Mouse (Mus musculus): ENCODE measurements at regions not wholly inside any gene's neighbourhood (a gene's known extent, or its start where the extent isn't known, plus 50 kb on each side); places are given as distances from the start of the nearest gene placed in this dataset.
"Not testable (repeated sequence)": the region's sequence is repeated elsewhere in the genome, so short reads cannot be mapped to it uniquely, and the experiment has no call there.

- in situ Hi-C loops (cut with MboI; ENCODE audit: low sequenced_read_pairs), result loop anchor here (10.0 kb wide), 1 partner anchor 222 kb away; no protein-coding TSS in a partner anchor
Measured at GRCm38 (mm10) chr17:83972470-83972869, 124.7 kb upstream of the Haao start.

GRCm38 (mm10) chr17:83972026-83972425 is 124.3 kb upstream of the Haao start:
- in situ Hi-C loops (cut with MboI; ENCODE audit: low sequenced_read_pairs), result loop anchor here (10.0 kb wide), 1 partner anchor 223 kb away; no protein-coding TSS in a partner anchor

DNA sequence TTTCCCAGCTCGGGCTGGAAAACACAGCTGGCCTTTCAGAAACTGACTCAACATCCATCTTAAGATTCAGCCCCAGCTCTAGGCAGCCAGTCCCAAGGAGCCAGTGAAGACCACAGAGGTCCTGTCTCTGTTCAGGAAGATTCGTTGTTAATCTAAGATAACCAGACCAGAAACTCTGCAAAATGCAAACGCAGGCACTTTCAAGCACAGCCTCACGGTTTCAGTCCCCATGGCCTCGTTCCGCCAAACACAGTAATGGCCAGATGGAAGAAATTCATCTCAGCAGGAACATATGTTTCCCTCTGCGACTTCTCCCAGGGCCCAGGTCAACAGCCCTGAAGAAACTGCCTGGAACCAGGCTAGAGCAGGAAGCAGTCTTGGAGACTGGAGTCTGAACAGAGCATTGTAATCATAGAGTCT is 121.7 kb upstream of the Haao start:
- in situ Hi-C loops (cut with MboI; ENCODE audit: low sequenced_read_pairs), result no loop called here

DNA sequence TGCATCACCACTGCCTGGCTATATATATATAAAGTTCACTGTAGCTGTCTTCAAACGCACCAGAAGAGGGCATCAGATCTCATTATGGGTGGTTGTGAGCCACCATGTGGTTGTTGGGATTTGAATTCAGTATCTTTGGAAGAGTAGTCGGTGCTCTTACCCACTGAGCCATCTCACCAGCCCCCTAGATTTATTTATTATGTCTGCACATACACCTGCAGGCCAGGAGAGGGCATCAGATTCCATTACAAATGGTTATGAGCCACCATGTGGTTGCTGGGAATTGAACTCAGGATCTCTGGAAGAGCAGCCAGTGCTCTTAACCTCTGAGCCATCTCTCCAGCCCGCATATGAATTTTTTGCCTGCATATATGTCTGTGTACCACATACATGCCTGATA is 120.4 kb upstream of the Haao start:
- in situ Hi-C loops (cut with MboI; ENCODE audit: low sequenced_read_pairs), result not testable (repeated sequence)

DNA sequence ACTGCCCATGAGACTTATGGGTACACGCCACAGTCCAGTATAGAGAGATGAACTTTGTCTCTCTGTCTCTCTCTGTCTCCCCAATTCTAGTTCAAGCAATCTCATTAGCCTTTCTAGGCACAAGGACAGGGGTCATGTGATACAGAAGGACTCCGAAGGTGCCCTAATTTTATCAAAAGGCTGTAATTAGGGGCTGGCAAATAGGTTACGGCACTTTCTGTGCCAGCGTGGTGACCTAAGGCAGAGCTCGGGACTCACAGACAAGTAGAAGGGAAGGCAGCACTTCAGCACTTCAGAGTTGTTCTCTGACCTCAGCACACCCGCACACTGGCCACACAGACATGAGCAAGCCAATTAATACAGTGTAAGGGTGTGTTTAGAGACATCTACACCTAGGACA is 119.2 kb upstream of the Haao start:
- in situ Hi-C loops (cut with MboI; ENCODE audit: low sequenced_read_pairs), result no loop called here

- in situ Hi-C loops (cut with MboI; ENCODE audit: low sequenced_read_pairs), result no loop called here
Measured at GRCm38 (mm10) chr17:83964454-83965211, 116.9 kb upstream of the Haao start.

- in situ Hi-C loops (cut with MboI; ENCODE audit: low sequenced_read_pairs), result no loop called here
Measured at GRCm38 (mm10) chr17:83963561-83963960, 115.8 kb upstream of the Haao start.

DNA sequence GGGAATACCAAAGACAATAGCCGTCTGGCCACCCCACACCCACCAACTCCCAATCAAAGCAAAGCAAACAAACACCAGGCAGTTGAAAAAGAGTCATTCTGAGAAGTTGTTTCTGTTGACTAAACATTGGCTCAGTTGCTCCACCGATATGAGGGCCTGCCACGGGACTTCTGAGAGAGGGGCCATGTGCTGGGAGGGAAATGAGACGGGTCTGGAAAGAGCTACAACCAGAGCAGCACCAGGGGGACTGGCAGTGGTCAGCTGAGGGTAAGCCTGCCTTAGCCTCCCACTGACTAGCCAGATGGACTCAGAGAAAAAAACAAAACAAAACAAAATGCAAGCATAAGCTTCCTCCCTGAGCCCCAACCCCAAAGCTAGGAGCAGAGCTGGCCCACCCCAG is 115.1 kb upstream of the Haao start:
- in situ Hi-C loops (cut with MboI; ENCODE audit: low sequenced_read_pairs), result no loop called here

GRCm38 (mm10) chr17:83962126-83962525 is 114.4 kb upstream of the Haao start:
- in situ Hi-C loops (cut with MboI; ENCODE audit: low sequenced_read_pairs), result no loop called here

DNA sequence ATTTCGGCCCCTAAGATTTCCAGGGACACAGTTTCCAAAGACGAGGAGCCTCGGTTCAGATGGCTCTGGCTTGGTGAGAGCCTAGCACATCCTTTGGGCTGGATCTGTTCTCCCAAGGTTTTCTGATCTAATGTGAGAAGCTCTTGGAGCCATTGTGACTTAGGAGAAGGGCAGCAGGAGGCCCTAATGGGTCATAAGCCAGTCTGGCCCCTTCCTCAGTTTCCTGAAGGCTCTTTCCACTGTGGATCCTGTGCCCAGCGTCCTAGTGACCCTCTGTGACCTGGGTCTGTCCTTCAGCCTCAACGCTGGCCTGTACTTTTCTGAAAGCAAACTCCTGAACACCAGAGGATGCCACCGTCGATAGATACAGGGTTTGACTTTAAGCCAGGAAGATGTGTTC is 113.1 kb upstream of the Haao start:
- in situ Hi-C loops (cut with MboI; ENCODE audit: low sequenced_read_pairs), result no loop called here

- in situ Hi-C loops (cut with MboI; ENCODE audit: low sequenced_read_pairs), result no loop called here
Measured at GRCm38 (mm10) chr17:83960158-83960557, 112.4 kb upstream of the Haao start.

- in situ Hi-C loops (cut with MboI; ENCODE audit: low sequenced_read_pairs), result no loop called here
Measured at GRCm38 (mm10) chr17:83959159-83959848, 111.5 kb upstream of the Haao start.

DNA sequence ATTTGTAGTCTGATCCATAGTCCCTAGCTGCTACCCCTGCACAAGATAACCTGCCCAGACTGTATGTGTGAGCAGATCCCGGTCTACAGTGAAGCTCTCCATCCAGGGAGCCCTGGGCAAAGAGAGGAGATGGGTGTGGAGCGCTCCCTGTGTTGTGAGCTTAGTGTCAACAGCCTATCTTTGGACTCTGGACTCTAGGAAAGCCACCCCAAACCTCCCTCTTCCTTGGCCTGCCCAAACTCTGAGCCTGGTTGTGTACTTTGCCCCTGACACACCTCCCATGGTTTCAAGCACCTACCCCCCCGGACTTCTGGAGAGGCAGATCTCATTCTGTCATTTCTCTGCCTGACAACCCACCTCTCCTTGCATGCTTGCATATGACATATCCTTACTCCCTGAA is 110.9 kb upstream of the Haao start:
- in situ Hi-C loops (cut with MboI; ENCODE audit: low sequenced_read_pairs), result no loop called here

- in situ Hi-C loops (cut with MboI; ENCODE audit: low sequenced_read_pairs), result no loop called here
Measured at GRCm38 (mm10) chr17:83957661-83958540, 110.1 kb upstream of the Haao start.

GRCm38 (mm10) chr17:83956821-83957565 is 109.2 kb upstream of the Haao start:
- in situ Hi-C loops (cut with MboI; ENCODE audit: low sequenced_read_pairs), result no loop called here

DNA sequence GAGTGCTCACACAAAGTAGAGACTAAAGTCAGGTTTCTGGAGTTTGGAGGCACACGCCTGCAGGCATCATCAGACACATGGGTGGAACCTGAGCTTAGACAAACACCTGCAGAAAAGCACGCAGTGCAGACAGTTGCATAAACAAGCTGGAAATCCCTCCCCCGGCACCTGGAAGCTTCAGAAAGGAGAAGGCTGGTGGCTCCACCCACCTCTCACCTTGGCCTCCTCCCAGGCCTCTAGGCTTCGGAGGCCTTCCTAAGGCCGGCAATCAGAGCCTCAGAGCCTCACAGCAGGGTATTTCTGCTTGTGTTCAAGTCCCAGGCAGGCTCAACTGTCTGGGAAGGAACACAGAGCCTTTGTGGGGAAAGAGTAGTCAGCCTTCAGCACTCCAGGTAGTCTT is 108.2 kb upstream of the Haao start:
- in situ Hi-C loops (cut with MboI; ENCODE audit: low sequenced_read_pairs), result no loop called here

DNA sequence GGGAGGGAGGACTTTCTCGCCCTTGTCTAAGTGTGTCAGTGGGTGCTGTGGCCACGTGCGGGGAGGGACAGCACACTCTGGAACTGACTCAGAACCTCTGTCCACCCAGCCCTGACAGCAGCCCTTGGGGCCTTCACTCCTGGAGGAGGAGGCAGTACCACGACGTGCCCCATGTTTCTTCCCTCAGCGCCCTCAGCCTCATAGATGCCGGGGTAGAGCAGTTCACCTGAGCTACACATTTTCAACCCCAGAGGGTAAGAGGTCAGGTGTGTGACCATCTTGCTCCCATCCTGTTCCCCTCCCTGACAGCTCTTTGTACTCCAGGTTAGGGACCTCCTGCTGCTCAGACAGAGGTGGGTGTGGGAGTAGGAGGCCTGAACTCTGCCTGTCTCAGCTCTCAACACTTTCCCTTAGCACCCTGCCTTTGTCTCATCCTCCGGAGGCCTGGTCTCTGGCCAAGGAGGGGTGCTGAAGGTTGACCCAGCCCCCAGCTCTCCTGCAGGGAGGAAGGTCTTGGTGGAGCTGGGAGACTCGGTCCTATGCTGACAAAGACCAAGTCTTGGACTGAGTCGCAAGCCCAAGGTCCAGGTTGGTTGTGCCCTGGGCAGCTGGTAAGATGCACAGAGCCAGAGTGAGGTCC is 107.4 kb upstream of the Haao start:
- in situ Hi-C loops (cut with MboI; ENCODE audit: low sequenced_read_pairs), result no loop called here

DNA sequence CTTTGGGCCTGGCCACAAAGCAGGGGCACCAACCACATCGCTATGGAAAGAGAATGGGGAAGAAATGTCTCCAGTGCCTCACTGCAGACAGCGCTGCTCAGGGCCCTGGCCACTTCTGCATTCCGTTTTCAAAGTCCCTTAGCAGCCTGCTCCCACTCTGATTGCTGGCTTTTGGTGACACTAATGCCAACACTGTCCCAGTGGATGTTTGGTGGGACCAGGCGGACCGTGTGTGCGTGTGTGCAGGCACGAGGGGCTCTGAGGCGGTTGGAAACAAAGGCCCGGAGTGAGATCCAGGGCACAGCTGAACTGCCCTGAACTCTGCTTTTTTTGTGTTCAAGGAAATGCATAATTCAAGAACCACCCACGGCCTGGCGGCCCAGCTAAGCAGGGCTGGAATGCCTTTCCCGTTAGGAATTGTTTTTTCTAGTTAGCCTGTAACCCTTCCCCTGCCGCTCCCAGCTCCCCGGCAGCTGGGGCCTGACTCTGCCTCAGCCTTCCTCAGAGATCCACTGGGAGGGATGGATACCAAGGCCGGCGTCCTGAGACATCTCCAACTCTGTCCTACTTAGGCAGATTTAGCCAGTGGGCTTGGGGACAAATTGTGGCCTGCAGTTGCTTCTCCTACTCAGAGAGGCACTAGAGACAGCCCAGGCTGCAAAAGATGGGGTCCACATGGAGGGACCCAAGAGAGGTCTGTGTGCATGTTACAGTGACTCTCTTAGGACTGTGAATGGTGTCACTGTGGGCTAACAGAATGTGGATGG is 106.7 kb upstream of the Haao start:
- in situ Hi-C loops (cut with MboI; ENCODE audit: low sequenced_read_pairs), result no loop called here

DNA sequence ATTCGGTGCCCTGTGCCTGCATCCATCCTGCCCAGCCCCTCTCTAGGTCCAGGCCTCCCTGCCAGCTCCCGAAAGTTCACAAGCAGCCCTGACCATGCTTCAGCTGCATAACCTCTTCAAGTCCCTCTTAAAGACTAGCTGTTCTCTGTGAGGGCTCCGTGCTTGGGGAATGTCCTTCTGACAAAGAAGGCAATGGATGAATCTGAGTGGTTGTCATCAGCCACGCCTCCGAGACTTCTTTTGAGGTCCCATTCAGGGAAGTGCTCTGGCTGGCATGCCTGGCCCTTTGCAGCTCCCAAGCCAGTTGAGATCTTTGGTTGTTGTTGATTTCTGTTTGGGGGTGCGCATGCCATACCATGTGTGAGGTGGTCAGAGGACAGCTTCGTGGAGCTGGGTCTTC is 105.9 kb upstream of the Haao start:
- in situ Hi-C loops (cut with MboI; ENCODE audit: low sequenced_read_pairs), result no loop called here

All from CH12F3 (cell line).